Mouse (Mus musculus): ENCODE data around the gene Pgam2.

- TF ChIP-seq EP300 (IDR thresholded peaks at IDR 0.05; ENCODE audit: insufficient read depth, low read depth, low read length) (no peak), POLR2A (IDR thresholded peaks at IDR 0.05; ENCODE audit: insufficient read depth, low read depth, low read length) (no peak), CTCF (IDR thresholded peaks at IDR 0.05) (no peak)
Observed at GRCm38 (mm10) chr11:5796939-5797338, 6.6 kb downstream of the Pgam2 start.

All from heart, adult 2 months (tissue).